Mouse (Mus musculus): ENCODE results near the gene Tas1r3.

DNA sequence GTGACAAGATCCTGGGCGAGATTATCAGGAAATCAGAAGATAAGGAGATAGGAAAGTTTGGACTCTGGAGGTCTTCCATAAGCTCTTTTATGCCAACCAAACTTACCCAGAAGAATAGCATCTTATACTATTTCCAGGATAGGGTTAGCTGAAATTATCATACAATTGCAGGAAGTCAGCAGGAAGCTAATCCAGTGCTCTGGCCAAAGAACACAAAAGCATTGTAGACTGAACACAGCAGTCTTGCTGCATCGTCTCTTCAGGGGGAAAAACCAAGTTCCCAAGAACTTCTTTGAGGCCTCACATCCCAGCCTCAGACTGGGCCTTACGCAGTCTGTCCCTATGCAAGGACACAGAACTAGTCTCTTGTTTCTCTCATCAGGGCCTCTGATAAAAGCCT, 20.4 kb upstream of the Tas1r3 start:
- TF ChIP-seq MAFK (IDR thresholded peaks at IDR 0.05; ENCODE audit: insufficient read depth, low read depth, low read length) (no peak), ZC3H11A (IDR thresholded peaks at IDR 0.05; ENCODE audit: borderline replicate concordance, low read depth, low read length) (no peak), CHD2 (IDR thresholded peaks at IDR 0.05; ENCODE audit: low read depth, low read length) (no peak), ZNF384 (IDR thresholded peaks at IDR 0.05; ENCODE audit: low read depth, low read length) (no peak)

Data from ES-E14 (cell line).